Mouse (Mus musculus): ENCODE results near the gene Cbx2.

Gene Cbx2

GRCm38 (mm10) chr11:119022895-119023615 is at the start of gene Cbx2:
TSS of gene Cbx2 (plus strand) at chr11:119022962.
- no peak for DNase-seq (ENCODE audit: low read depth, low spot score)

- DNase-seq (ENCODE audit: low read depth, low spot score) = no peak
Measured at GRCm38 (mm10) chr11:118974340-118974739, 48.4 kb upstream of the Cbx2 start.

GRCm38 (mm10) chr11:118975427-118975826 is 47.3 kb upstream of the Cbx2 start:
- DNase-seq (ENCODE audit: low read depth, low spot score) = peak; percentile 40

GRCm38 (mm10) chr11:118975917-118976316 is 46.8 kb upstream of the Cbx2 start:
- no peak for DNase-seq (ENCODE audit: low read depth, low spot score)

- no peak for DNase-seq (ENCODE audit: low read depth, low spot score)
Measured at GRCm38 (mm10) chr11:118980388-118980787, 42.4 kb upstream of the Cbx2 start.

GRCm38 (mm10) chr11:118981012-118981776 is 41.6 kb upstream of the Cbx2 start:
- no peak for DNase-seq (ENCODE audit: low read depth, low spot score)

GRCm38 (mm10) chr11:118982593-118983113 is 40.1 kb upstream of the Cbx2 start:
- DNase-seq (ENCODE audit: low read depth, low spot score) = no peak

- DNase-seq (ENCODE audit: low read depth, low spot score) = no peak
Measured at GRCm38 (mm10) chr11:118985571-118985970, 37.2 kb upstream of the Cbx2 start.

- DNase-seq (ENCODE audit: low read depth, low spot score) = no peak
Measured at GRCm38 (mm10) chr11:118987999-118988398, 34.8 kb upstream of the Cbx2 start, which contains the start of gene Enpp7. TSS of gene Enpp7 (plus strand) at chr11:118988188.

- DNase-seq (ENCODE audit: low read depth, low spot score) = no peak
Measured at GRCm38 (mm10) chr11:118992781-118993180, 30.0 kb upstream of the Cbx2 start.

GRCm38 (mm10) chr11:118995448-118995847 is 27.3 kb upstream of the Cbx2 start:
- DNase-seq (ENCODE audit: low read depth, low spot score) = no peak

GRCm38 (mm10) chr11:118997182-118997581 is 25.6 kb upstream of the Cbx2 start:
- DNase-seq (ENCODE audit: low read depth, low spot score) = no peak

GRCm38 (mm10) chr11:118998540-118999265 is 24.1 kb upstream of the Cbx2 start:
- no peak for DNase-seq (ENCODE audit: low read depth, low spot score)

GRCm38 (mm10) chr11:118999361-118999804 is 23.4 kb upstream of the Cbx2 start:
- no peak for DNase-seq (ENCODE audit: low read depth, low spot score)

GRCm38 (mm10) chr11:119000877-119001276 is 21.9 kb upstream of the Cbx2 start:
- DNase-seq (ENCODE audit: low read depth, low spot score) = no peak

- DNase-seq (ENCODE audit: low read depth, low spot score) = no peak
Measured at GRCm38 (mm10) chr11:119001493-119002128, 21.2 kb upstream of the Cbx2 start.

- no peak for DNase-seq (ENCODE audit: low read depth, low spot score)
Measured at GRCm38 (mm10) chr11:119005547-119006275, 17.1 kb upstream of the Cbx2 start.

GRCm38 (mm10) chr11:119006462-119006861 is 16.3 kb upstream of the Cbx2 start:
- no peak for DNase-seq (ENCODE audit: low read depth, low spot score)

- no peak for DNase-seq (ENCODE audit: low read depth, low spot score)
Measured at GRCm38 (mm10) chr11:119007461-119008456, 15.0 kb upstream of the Cbx2 start.

Data from c-Kit-negative CD71-positive TER-119-positive erythroid progenitor cells, embryonic 14.5 days (primary cell).